Mouse (Mus musculus): ENCODE data around the gene Il24. TPM values are rescaled to one million over a fixed set of nuclear protein-coding genes. Genes with fewer than 3 reads are reported as not detected.

Il24 gene
- polyA plus RNA-seq, 1 experiment from 2014 or later: not detected

DNA sequence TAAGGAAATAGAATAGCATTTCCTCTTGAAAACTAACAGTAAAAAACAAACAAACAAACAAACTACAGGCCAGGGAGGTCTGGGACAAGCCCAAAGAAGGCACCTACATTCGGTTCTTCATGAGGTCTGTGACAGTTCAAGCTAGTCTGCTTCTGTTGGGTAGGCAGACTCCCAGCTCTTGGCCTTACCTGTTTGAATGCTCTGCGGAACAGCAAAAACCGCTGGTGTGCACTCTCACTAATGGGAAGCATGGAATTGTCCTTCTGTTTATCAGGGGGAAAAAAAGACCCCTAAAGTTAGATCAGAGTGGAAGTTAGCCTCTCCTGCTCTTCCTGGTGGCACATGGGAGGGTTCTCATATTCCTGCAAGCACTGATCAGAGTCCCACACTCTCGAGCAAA, 4.1 kb downstream of the Il24 start:
- Histone ChIP-seq H3K9me3 (ENCODE audit: control insufficient read depth, low read length) (no peaks in the 10 kb centered on the region), H3K9ac (replicated peaks; ENCODE audit: low read depth, low read length) (no peak overlapping the region), H3K4me2 (ENCODE audit: low read depth, low read length) (no peak overlapping the region), H3K4me3 (ENCODE audit: low read depth, low read length) (no peak overlapping the region), H3K4me1 (ENCODE audit: control insufficient read depth, insufficient read depth, low read length) (peaks cover under 1% of the 10 kb centered on the region; the same call in 1 of the 2 replicates), H3K36me3 (ENCODE audit: control insufficient read depth, insufficient read depth, low read length) (no peaks in the 10 kb centered on the region), H3K27ac (ENCODE audit: low read depth, low read length) (no peak overlapping the region), H3K27me3 (ENCODE audit: control insufficient read depth, insufficient read depth, low read length) (no peaks in the 10 kb centered on the region)
- 92% methylated on average over 4 of the region's 4 CpGs for WGBS
- ATAC-seq (ENCODE audit: low read depth): no peak

DNA sequence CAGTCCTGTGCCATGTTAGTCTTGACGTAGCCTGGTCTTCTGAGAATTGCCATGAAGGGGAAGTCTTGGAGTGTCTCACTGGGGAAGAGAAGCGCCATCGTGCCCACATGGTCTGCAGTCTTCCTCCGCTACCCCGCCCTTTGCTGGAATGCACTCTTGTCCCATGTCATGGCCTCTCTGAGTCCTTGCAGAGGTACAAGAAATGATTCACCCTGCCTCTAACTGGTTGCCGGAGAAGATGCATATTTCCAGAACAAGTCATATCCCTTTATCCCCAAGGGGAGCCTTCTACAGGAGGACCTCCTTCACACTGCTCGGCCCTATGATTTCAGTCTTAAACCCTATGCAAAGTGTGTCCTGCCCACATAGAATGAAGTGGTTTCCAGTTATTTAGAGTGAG, 7.3 kb downstream of the Il24 start:
- no peak for ATAC-seq (ENCODE audit: low read depth)
- Histone ChIP-seq H3K9me3 (ENCODE audit: control insufficient read depth, low read length) (no peaks in the 10 kb centered on the region), H3K4me1 (ENCODE audit: control insufficient read depth, insufficient read depth, low read length) (peaks cover 3% of the 10 kb centered on the region; the same call in 1 of the 2 replicates), H3K36me3 (ENCODE audit: control insufficient read depth, insufficient read depth, low read length) (no peaks in the 10 kb centered on the region), H3K27ac (ENCODE audit: low read depth, low read length) (no peak overlapping the region), H3K9ac (replicated peaks; ENCODE audit: low read depth, low read length) (no peak overlapping the region), H3K4me2 (ENCODE audit: low read depth, low read length) (no peak overlapping the region), H3K27me3 (ENCODE audit: control insufficient read depth, insufficient read depth, low read length) (no peaks in the 10 kb centered on the region), H3K4me3 (ENCODE audit: low read depth, low read length) (no peak overlapping the region)
- WGBS: 90% methylated on average over 7 of the region's 7 CpGs

GRCm38 (mm10) chr1:130877889-130878614, 9.2 kb downstream of the Il24 start:
- H3K27me3 ChIP-seq (ENCODE audit: control insufficient read depth, insufficient read depth, low read length): no peaks in the 10 kb centered on the region
- no peak overlapping the region for H3K27ac ChIP-seq (ENCODE audit: low read depth, low read length)
- peaks cover 3% of the 10 kb centered on the region; the same call in 1 of the 2 replicates for H3K4me1 ChIP-seq (ENCODE audit: control insufficient read depth, insufficient read depth, low read length)
- peak; percentile 71; the same call in 1 of the 2 replicates for ATAC-seq (ENCODE audit: low read depth)
- 3% methylated on average over 43 of the region's 43 CpGs for WGBS
- peak overlapping the region; percentile 62 for H3K4me2 ChIP-seq (ENCODE audit: low read depth, low read length)
- no peaks in the 10 kb centered on the region for H3K9me3 ChIP-seq (ENCODE audit: control insufficient read depth, low read length)
- H3K36me3 ChIP-seq (ENCODE audit: control insufficient read depth, insufficient read depth, low read length): no peaks in the 10 kb centered on the region
- H3K4me3 ChIP-seq (ENCODE audit: low read depth, low read length): peak overlapping the region; percentile 36
- H3K9ac ChIP-seq (replicated peaks; ENCODE audit: low read depth, low read length): peak overlapping the region; percentile 43

GRCm38 (mm10) chr1:130876931-130877509, 10.2 kb downstream of the Il24 start:
- H3K4me3 ChIP-seq (ENCODE audit: low read depth, low read length): no peak overlapping the region
- no peaks in the 10 kb centered on the region for H3K27me3 ChIP-seq (ENCODE audit: control insufficient read depth, insufficient read depth, low read length)
- H3K36me3 ChIP-seq (ENCODE audit: control insufficient read depth, insufficient read depth, low read length): no peaks in the 10 kb centered on the region
- H3K27ac ChIP-seq (ENCODE audit: low read depth, low read length): no peak overlapping the region
- H3K9ac ChIP-seq (replicated peaks; ENCODE audit: low read depth, low read length): no peak overlapping the region
- peaks cover 3% of the 10 kb centered on the region; the same call in 1 of the 2 replicates for H3K4me1 ChIP-seq (ENCODE audit: control insufficient read depth, insufficient read depth, low read length)
- H3K9me3 ChIP-seq (ENCODE audit: control insufficient read depth, low read length): no peaks in the 10 kb centered on the region
- no peak overlapping the region for H3K4me2 ChIP-seq (ENCODE audit: low read depth, low read length)
- WGBS: 20% methylated on average over 3 of the region's 3 CpGs
- no peak for ATAC-seq (ENCODE audit: low read depth)

DNA sequence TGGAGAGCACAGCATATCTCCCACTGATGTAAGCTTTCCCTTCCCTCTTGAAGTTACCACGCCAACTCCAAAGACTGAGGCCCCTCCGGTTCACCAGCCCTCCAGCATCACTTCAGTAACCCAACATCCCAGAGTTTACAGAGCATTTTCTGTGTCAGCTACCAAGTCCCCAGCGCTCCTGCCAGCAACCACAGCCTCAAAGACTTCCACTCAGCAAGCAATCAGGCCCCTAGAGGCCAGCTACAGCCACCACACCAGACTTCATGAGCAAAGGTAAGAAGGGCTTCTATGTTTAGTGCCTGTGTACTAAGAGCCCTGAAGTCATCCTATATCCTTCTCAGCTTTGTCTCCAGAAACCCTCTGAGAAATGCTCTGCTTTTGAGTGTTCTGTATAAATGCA, 11.3 kb downstream of the Il24 start:
- H3K4me1 ChIP-seq (ENCODE audit: control insufficient read depth, insufficient read depth, low read length): peaks cover 3% of the 10 kb centered on the region; the same call in 1 of the 2 replicates
- ATAC-seq (ENCODE audit: low read depth): no peak
- H3K4me2 ChIP-seq (ENCODE audit: low read depth, low read length): no peak overlapping the region
- no peak overlapping the region for H3K27ac ChIP-seq (ENCODE audit: low read depth, low read length)
- no peaks in the 10 kb centered on the region for H3K9me3 ChIP-seq (ENCODE audit: control insufficient read depth, low read length)
- no peaks in the 10 kb centered on the region for H3K27me3 ChIP-seq (ENCODE audit: control insufficient read depth, insufficient read depth, low read length)
- no peaks in the 10 kb centered on the region for H3K36me3 ChIP-seq (ENCODE audit: control insufficient read depth, insufficient read depth, low read length)
- H3K4me3 ChIP-seq (ENCODE audit: low read depth, low read length): no peak overlapping the region
- WGBS: 63% methylated on average over 3 of the region's 3 CpGs
- H3K9ac ChIP-seq (replicated peaks; ENCODE audit: low read depth, low read length): no peak overlapping the region

GRCm38 (mm10) chr1:130875139-130875538, 12.1 kb downstream of the Il24 start:
- Histone ChIP-seq H3K27me3 (ENCODE audit: control insufficient read depth, insufficient read depth, low read length) (no peaks in the 10 kb centered on the region), H3K4me2 (ENCODE audit: low read depth, low read length) (no peak overlapping the region), H3K4me1 (ENCODE audit: control insufficient read depth, insufficient read depth, low read length) (peaks cover 3% of the 10 kb centered on the region; the same call in 1 of the 2 replicates), H3K9me3 (ENCODE audit: control insufficient read depth, low read length) (no peaks in the 10 kb centered on the region), H3K36me3 (ENCODE audit: control insufficient read depth, insufficient read depth, low read length) (no peaks in the 10 kb centered on the region), H3K9ac (replicated peaks; ENCODE audit: low read depth, low read length) (no peak overlapping the region), H3K4me3 (ENCODE audit: low read depth, low read length) (no peak overlapping the region), H3K27ac (ENCODE audit: low read depth, low read length) (no peak overlapping the region)
- peak; percentile 68; the same call in 1 of the 2 replicates for ATAC-seq (ENCODE audit: low read depth)
- 44% methylated on average over 3 of the region's 3 CpGs for WGBS

DNA sequence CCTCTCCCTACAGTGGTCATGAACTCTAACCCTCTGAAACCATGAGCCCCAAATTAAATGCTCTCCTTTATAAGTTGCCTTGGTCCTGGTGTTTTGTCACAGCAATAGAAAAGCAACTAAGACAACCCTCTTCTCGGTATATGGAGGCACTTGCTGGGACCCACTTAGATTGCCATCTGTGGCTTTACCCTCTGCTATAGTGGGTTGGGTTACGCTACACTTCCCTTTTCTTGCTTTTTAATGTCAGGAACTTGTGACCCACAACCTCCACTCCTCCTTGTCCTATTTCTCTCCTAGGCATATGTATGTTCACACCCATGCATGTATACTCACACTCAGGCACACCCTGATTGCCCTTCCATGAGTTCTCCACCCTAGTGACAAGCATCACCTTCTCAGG, 14.3 kb downstream of the Il24 start:
- Histone ChIP-seq H3K9me3 (ENCODE audit: control insufficient read depth, low read length) (no peaks in the 10 kb centered on the region), H3K4me2 (ENCODE audit: low read depth, low read length) (no peak overlapping the region), H3K4me3 (ENCODE audit: low read depth, low read length) (no peak overlapping the region), H3K27me3 (ENCODE audit: control insufficient read depth, insufficient read depth, low read length) (no peaks in the 10 kb centered on the region), H3K4me1 (ENCODE audit: control insufficient read depth, insufficient read depth, low read length) (no peaks in the 10 kb centered on the region; the same call in 1 of the 2 replicates), H3K36me3 (ENCODE audit: control insufficient read depth, insufficient read depth, low read length) (no peaks in the 10 kb centered on the region), H3K27ac (ENCODE audit: low read depth, low read length) (no peak overlapping the region), H3K9ac (replicated peaks; ENCODE audit: low read depth, low read length) (no peak overlapping the region)
- ATAC-seq (ENCODE audit: low read depth): no peak
- WGBS: 96% methylated on average over 2 of the region's 2 CpGs

GRCm38 (mm10) chr1:130865541-130866221, 21.6 kb downstream of the Il24 start, which contains the start of gene Fcmr:
Gene Fcmr, plus strand, starts transcription at chr1:130865669.
- H3K9ac ChIP-seq (replicated peaks; ENCODE audit: low read depth, low read length): no peak within 1 kb of the TSS
- 85% methylated on average over 7 of the region's 7 CpGs for WGBS
- no peaks in the 10 kb centered on the region for H3K4me1 ChIP-seq (ENCODE audit: control insufficient read depth, insufficient read depth, low read length)
- no peak within 1 kb of the TSS for H3K27ac ChIP-seq (ENCODE audit: low read depth, low read length)
- no peaks in the 10 kb centered on the region; the same call in 1 of the 2 replicates for H3K9me3 ChIP-seq (ENCODE audit: control insufficient read depth, low read length)
- ATAC-seq (ENCODE audit: low read depth): no peak
- H3K4me2 ChIP-seq (ENCODE audit: low read depth, low read length): no peak within 1 kb of the TSS
- no peaks in the 10 kb centered on the region for H3K36me3 ChIP-seq (ENCODE audit: control insufficient read depth, insufficient read depth, low read length)
- no peak within 1 kb of the TSS for H3K4me3 ChIP-seq (ENCODE audit: low read depth, low read length)
- no peaks in the 10 kb centered on the region for H3K27me3 ChIP-seq (ENCODE audit: control insufficient read depth, insufficient read depth, low read length)

DNA sequence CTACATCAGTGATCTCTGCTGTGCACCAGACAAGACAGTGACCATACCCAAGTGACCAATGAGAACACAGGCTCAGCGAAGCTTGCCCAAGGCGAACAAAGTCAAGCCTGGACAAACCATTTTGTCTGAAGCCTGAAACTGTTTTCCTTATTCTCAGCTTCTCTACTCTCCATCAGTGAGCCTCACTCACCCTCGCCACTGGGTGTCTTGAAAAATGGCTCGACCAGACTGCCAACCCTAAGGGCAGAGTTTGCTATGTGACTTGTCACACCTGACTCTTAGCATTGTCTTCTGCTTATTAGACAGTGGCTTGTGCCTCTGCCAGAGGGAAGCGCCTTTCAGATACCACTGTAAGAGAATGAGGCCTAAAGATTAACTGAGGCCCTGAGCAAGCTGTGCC, 22.5 kb downstream of the Il24 start:
- Histone ChIP-seq H3K36me3 (ENCODE audit: control insufficient read depth, insufficient read depth, low read length) (no peaks in the 10 kb centered on the region), H3K9me3 (ENCODE audit: control insufficient read depth, low read length) (no peaks in the 10 kb centered on the region; the same call in 1 of the 2 replicates), H3K27me3 (ENCODE audit: control insufficient read depth, insufficient read depth, low read length) (no peaks in the 10 kb centered on the region), H3K4me1 (ENCODE audit: control insufficient read depth, insufficient read depth, low read length) (no peaks in the 10 kb centered on the region), H3K27ac (ENCODE audit: low read depth, low read length) (no peak overlapping the region), H3K4me3 (ENCODE audit: low read depth, low read length) (no peak overlapping the region), H3K9ac (replicated peaks; ENCODE audit: low read depth, low read length) (no peak overlapping the region), H3K4me2 (ENCODE audit: low read depth, low read length) (no peak overlapping the region)
- 92% methylated on average over 5 of the region's 5 CpGs for WGBS
- ATAC-seq (ENCODE audit: low read depth): no peak
